Mouse (Mus musculus) effector memory CD4-positive, alpha-beta T cell, adult 7 months (primary cell): ENCODE data around the gene Jam3. TPM values are rescaled to one million over a fixed set of nuclear protein-coding genes. Genes with fewer than 3 reads are reported as not detected.

Experiments used
- polyA plus RNA-seq: library from polyadenylated mRNA; unstranded; fragments of 100-300 nt; shearing (Covaris generic); gene quantifications from one replicate; pipeline ENCODE4 v1.2.1, GENCODE M21; 2017

Jam3 gene
- polyA plus RNA-seq = not detected

GRCm38 (mm10) chr9:27154763-27155530, at the start of gene Jam3:
TSS of gene Jam3 (minus strand) at chr9:27155421.

Other genes with a start within 250 kb of the Jam3 start
- gene Gm1110, start 232.3 kb downstream of the Jam3 start, polyA plus RNA-seq = not detected
- gene Acad8, start 155.9 kb downstream of the Jam3 start, polyA plus RNA-seq = 25.0 TPM
- 46.2 TPM for gene Thyn1, start 155.7 kb downstream of the Jam3 start, polyA plus RNA-seq
- 50.4 TPM for gene Vps26b, start 125.4 kb downstream of the Jam3 start, polyA plus RNA-seq
- 28.5 TPM for gene Ncapd3, start 125.2 kb downstream of the Jam3 start, polyA plus RNA-seq
- gene Igsf9b, start 143.8 kb upstream of the Jam3 start, polyA plus RNA-seq = 0.79 TPM
- gene Spata19, start 241.4 kb upstream of the Jam3 start, polyA plus RNA-seq = not detected